Mouse (Mus musculus) frontal cortex, adult 2 months (tissue): ENCODE measurements at regions not wholly inside any gene's neighbourhood (a gene's known extent, or its start where the extent isn't known, plus 50 kb on each side); places are given as distances from the start of the nearest gene placed in this dataset.

Experiments used
- DNase-seq, 2 experiments: peaks; one replicate each; pipeline ENCODE4 v3.0.0; 2022; ENCODE audit warnings: low spot score in 1 of 2; ENCODE audit errors: extremely low spot score in 1 of 2

- peak in 1 of 2 experiments; percentile 27 for DNase-seq
Observed at GRCm38 (mm10) chr13:106100239-106100638, 656.8 kb downstream of the Htr1a start.

- DNase-seq = no peak
Observed at GRCm38 (mm10) chr13:106142128-106142527, 698.7 kb downstream of the Htr1a start.

- peak; percentile 44 to 53 for DNase-seq
Observed at GRCm38 (mm10) chr13:106166377-106166776, 722.9 kb downstream of the Htr1a start.

- no peak for DNase-seq
Observed at GRCm38 (mm10) chr13:106173377-106173776, 729.9 kb downstream of the Htr1a start.

GRCm38 (mm10) chr13:106174321-106174720 lies 730.9 kb downstream of the Htr1a start:
- DNase-seq = no peak

- DNase-seq = no peak
Observed at GRCm38 (mm10) chr13:106180734-106181133, 737.3 kb downstream of the Htr1a start.
